Mouse (Mus musculus) adrenal gland, adult 18-20 months (tissue): Measurements from ENCODE around the gene Ffar3. TPM values are rescaled to one million over a fixed set of nuclear protein-coding genes. Genes with fewer than 3 reads are reported as not detected.

ENCODE experiments used
- total RNA-seq, 2 experiments: library from RNA; stranded (reverse); gene quantifications; 1 replicate in 1 of 2; 2 replicates in 1 of 2; pipeline ENCODE4 v1.2.3; 2021

The Ffar3 gene
- total RNA-seq, 2 experiments from 2014 or later: 0.23 to 0.26 TPM

Other genes with a start within 250 kb of the Ffar3 start
- gene Upk1a, start 243.3 kb downstream of the Ffar3 start, total RNA-seq: under 1 TPM; 0.19 to 0.20 TPM
- gene Cox6b1, start 230.0 kb downstream of the Ffar3 start, total RNA-seq: 1,000 to 10,000 TPM; 1,148 to 1,842 TPM
- gene Etv2, start 220.3 kb downstream of the Ffar3 start, total RNA-seq: not detected
- 10 to 100 TPM; 84.9 to 86.7 TPM for gene Rbm42, start 205.9 kb downstream of the Ffar3 start, total RNA-seq
- 1 to 10 TPM; 6.9 to 7.9 TPM for gene Haus5, start 191.2 kb downstream of the Ffar3 start, total RNA-seq
- not detected for gene Pmis2, start 184.6 kb downstream of the Ffar3 start, total RNA-seq
- 1 to 10 TPM; 2.7 to 6.4 TPM for gene 2200002J24Rik, start 157.3 kb downstream of the Ffar3 start, total RNA-seq
- 1 to 10 TPM; 1.3 to 2.6 TPM for gene Atp4a, start 144.0 kb downstream of the Ffar3 start, total RNA-seq
- gene Tmem147, start 126.6 kb downstream of the Ffar3 start, total RNA-seq: 100 to 1,000 TPM; 197 to 214 TPM
- under 1 TPM in 1 of 2 experiments, not detected in 1; 0.20 TPM for gene Gapdhs, start 112.5 kb downstream of the Ffar3 start, total RNA-seq
- gene Sbsn, start 104.7 kb downstream of the Ffar3 start, total RNA-seq: 100 to 1,000 TPM; 145 to 483 TPM
- gene Dmkn, start 92.4 kb downstream of the Ffar3 start, total RNA-seq: 1 to 10 TPM; 4.2 to 6.0 TPM
- 1 to 10 TPM in 1 of 2 experiments, not detected in 1; 2.5 TPM for gene Krtdap, start 68.3 kb downstream of the Ffar3 start, total RNA-seq
- gene Ffar2, start 32.4 kb downstream of the Ffar3 start, total RNA-seq: 10 to 100 TPM in 1 of 2 experiments, 1 to 10 TPM in 1; 1.6 to 10.5 TPM
- not detected for gene Ffar1, start 5.4 kb upstream of the Ffar3 start, total RNA-seq
- under 1 TPM; 0.70 TPM for gene Cd22, start 24.2 kb upstream of the Ffar3 start, total RNA-seq
- under 1 TPM; 0.38 to 0.40 TPM for gene Mag, start 58.7 kb upstream of the Ffar3 start, total RNA-seq
- 1 to 10 TPM in 1 of 2 experiments, not detected in 1; 3.4 TPM for gene Hamp2, start 68.5 kb upstream of the Ffar3 start, total RNA-seq
- gene Hamp, start 87.9 kb upstream of the Ffar3 start, total RNA-seq: 1 to 10 TPM in 1 of 2 experiments, not detected in 1; 4.3 TPM
- gene Usf2, start 100.6 kb upstream of the Ffar3 start, total RNA-seq: 100 to 1,000 TPM; 104 to 122 TPM
- gene Lsr, start 117.3 kb upstream of the Ffar3 start, total RNA-seq: 10 to 100 TPM in 1 of 2 experiments, 1 to 10 TPM in 1; 6.8 to 19.1 TPM
- gene Fam187b, start 117.6 kb upstream of the Ffar3 start, total RNA-seq: under 1 TPM; 0.61 to 0.66 TPM
- 10 to 100 TPM; 45.1 to 82.7 TPM for gene Fxyd5, start 186.3 kb upstream of the Ffar3 start, total RNA-seq
- gene Fxyd7, start 195.3 kb upstream of the Ffar3 start, total RNA-seq: 1 to 10 TPM; 1.9 to 2.3 TPM
- 100 to 1,000 TPM; 193 to 280 TPM for gene Fxyd1, start 201.0 kb upstream of the Ffar3 start, total RNA-seq
- 1 to 10 TPM; 3.0 to 8.1 TPM for gene Lgi4, start 203.2 kb upstream of the Ffar3 start, total RNA-seq
- gene Fxyd3, start 220.5 kb upstream of the Ffar3 start, total RNA-seq: 1 to 10 TPM; 1.4 to 4.4 TPM